31 mouse cellular contexts compared by ENCODE assay signal in the genomic region with DNA sequence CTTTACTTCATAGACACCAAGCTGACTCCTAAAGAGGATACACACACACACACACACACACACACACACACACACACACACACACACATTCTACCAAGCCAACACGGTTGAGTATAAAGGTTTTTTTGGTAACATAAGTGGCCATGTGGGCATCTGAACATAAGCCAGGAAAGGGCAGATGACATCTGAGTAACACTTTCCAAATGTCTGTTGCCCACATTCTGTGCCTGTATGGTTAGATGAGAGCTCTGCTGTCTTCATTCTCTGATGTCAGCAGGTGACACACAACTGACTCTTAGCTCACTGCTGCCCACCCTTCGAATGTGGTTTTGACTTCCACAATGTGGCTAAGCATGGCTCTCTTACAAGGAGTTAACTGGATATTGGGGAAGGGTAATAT. TPM values are rescaled to one million over a fixed set of nuclear protein-coding genes. Genes with fewer than 3 reads are reported as not detected.
DNase-seq lines count a peak whose midpoint lies in the region; ATAC-seq and TF ChIP-seq lines count a peak whose summit lies in the region.
"Had no signal": no experiment of that assay in that cellular context is flagged by ENCODE, and none has a peak within 500 bp of the region (broad histone marks: within the 10 kb centered on the region; RNA-seq: fewer than 3 reads in every experiment).

No protein-coding gene starts in this region.

- ATAC-seq in monocyte, adult 5-6 weeks (replicated peaks; ENCODE audit: insufficient number of reproducible peaks, low FRiP score, low TSS enrichment, poor library complexity, severe bottlenecking): no peak
- ATAC-seq in activated CD4-positive, CD25-positive, alpha-beta regulatory T cell, adult 4 months: no peak
- ATAC-seq: forebrain, embryonic 13.5 days; intestine, embryonic 15.5 days; Patski had no signal

- no peak for TF ChIP-seq CTCF in cerebellum, adult 2 months (IDR thresholded peaks at IDR 0.05; ENCODE audit: borderline replicate concordance, insufficient read depth, low read depth, low read length)

- H3K27ac ChIP-seq in cerebellum, adult 2 months (ENCODE audit: insufficient read depth, low read length): no peak overlapping the region
- H3K27ac ChIP-seq: forebrain, embryonic 13.5 days; heart, embryonic 10.5 days; hindbrain, embryonic 15.5 days; intestine, embryonic 15.5 days; limb, embryonic 15.5 days; liver, embryonic 15.5 days; midbrain, embryonic 12.5 days; neural tube, embryonic 12.5 days; stomach, postnatal 0 days had no signal

- intact Hi-C loops in left cerebral cortex, postnatal 4 days (cut with DNase I): no loop called here
- intact Hi-C loops in left cerebral cortex, postnatal 36 days (cut with DNase I): no loop called here

- WGBS in cerebellum, adult 2 months: 3% methylated on average over 2 of the region's 2 CpGs

- H3K27me3 ChIP-seq in cerebellum, adult 2 months (ENCODE audit: control insufficient read depth, insufficient read depth, low read length): no peaks in the 10 kb centered on the region
- H3K27me3 ChIP-seq: forebrain, embryonic 13.5 days; hindbrain, embryonic 15.5 days; intestine, embryonic 15.5 days; limb, embryonic 15.5 days; liver, embryonic 15.5 days; midbrain, embryonic 12.5 days; neural tube, embryonic 12.5 days; Patski had no signal

- TF ChIP-seq POLR2A in cerebellum, adult 2 months (IDR thresholded peaks at IDR 0.05; ENCODE audit: borderline replicate concordance, insufficient read depth, low read length): no peak

- DNase-seq in left cerebral cortex, postnatal 4 days: peak; percentile 49
- no peak for DNase-seq in left cerebral cortex, postnatal 36 days (ENCODE audit: low spot score in 2 of 2)
- peak; percentile 47 for DNase-seq in MN1 (ENCODE audit: low spot score)
- DNase-seq in cerebellum, adult 2 months: peak; percentile 44 to 83
- DNase-seq in cerebellum, postnatal 25 days: peak; percentile 53 to 73
- DNase-seq in adrenal gland, adult 18-20 months (ENCODE audit: low spot score in 2 of 2): no peak
- DNase-seq: adrenal gland, postnatal 10 days; embryo, embryonic 11 days; gastrocnemius, postnatal 36 days; heart, postnatal 4 days; kidney, postnatal 4 days; right cerebral cortex, postnatal 14 days had no signal

- peaks cover 11% of the 10 kb centered on the region for H3K4me1 ChIP-seq in cerebellum, adult 2 months (ENCODE audit: control insufficient read depth, insufficient read depth, low read length)
- H3K4me1 ChIP-seq: forebrain, embryonic 13.5 days; hindbrain, embryonic 15.5 days; intestine, embryonic 15.5 days had no signal

- no peak overlapping the region for H3K4me3 ChIP-seq in cerebellum, adult 2 months (replicated peaks; ENCODE audit: insufficient read depth, low read depth, low read length)
- H3K4me3 ChIP-seq: forebrain, embryonic 13.5 days; heart, embryonic 10.5 days; hindbrain, embryonic 15.5 days; intestine, embryonic 15.5 days; limb, embryonic 15.5 days; liver, embryonic 15.5 days; midbrain, embryonic 12.5 days; neural tube, embryonic 12.5 days had no signal

RNA-seq across cellular contexts. Expression of a gene that starts 13.3 kb away (rescaled TPM):
- 100 to 1,000 TPM; 775 to 782 TPM for total RNA-seq in left cerebral cortex, postnatal 4 days (2021)
- total RNA-seq in left cerebral cortex, postnatal 36 days (2021): 100 to 1,000 TPM; 500 to 588 TPM
- polyA plus RNA-seq in cerebellum, adult 2 months (2012; rRNA removed): 575 and 649 TPM in 2 replicates
- total RNA-seq in monocyte, adult 5-6 weeks (2017): 508 to 670 TPM (median 625 TPM) in 3 replicates
- polyA plus RNA-seq in activated CD4-positive, CD25-positive, alpha-beta regulatory T cell, adult 4 months (2017; shearing (Covaris generic)): 1,000 to 10,000 TPM; 2,620 to 2,910 TPM
- total RNA-seq in adrenal gland, adult 18-20 months (2021): 100 to 1,000 TPM; 932 to 993 TPM

RNA-seq across cellular contexts. Expression of a gene that starts 24.0 kb away (rescaled TPM):
- total RNA-seq in left cerebral cortex, postnatal 4 days (2021): not detected
- total RNA-seq in left cerebral cortex, postnatal 36 days (2021): not detected
- polyA plus RNA-seq in cerebellum, adult 2 months (2012; rRNA removed): not detected in 2 replicates
- not detected in 3 replicates for total RNA-seq in monocyte, adult 5-6 weeks (2017)
- not detected for polyA plus RNA-seq in activated CD4-positive, CD25-positive, alpha-beta regulatory T cell, adult 4 months (2017; shearing (Covaris generic))
- total RNA-seq in adrenal gland, adult 18-20 months (2021): not detected
- total RNA-seq: adrenal gland, postnatal 10 days; gastrocnemius, adult 18-20 months; gastrocnemius, postnatal 36 days; heart, postnatal 4 days; left cerebral cortex, postnatal 14 days had no signal
- polyA plus RNA-seq: embryonic facial prominence, embryonic 14.5 days; forebrain, embryonic 13.5 days; heart, embryonic 10.5 days; heart, embryonic 16.5 days; hindbrain, embryonic 15.5 days; intestine, embryonic 15.5 days; limb, embryonic 15.5 days; liver, embryonic 15.5 days; lung, embryonic 16.5 days; midbrain, embryonic 12.5 days; neural tube, embryonic 12.5 days; Patski; stomach, postnatal 0 days; thymus, postnatal 0 days; urinary bladder, adult 2 months had no signal

Comparison
In these comparisons a context has a peak if more than half of its experiments do, and no peak if none do; other contexts are left out.
1. DNase-seq: peak in left cerebral cortex, postnatal 4 days (single experiment), MN1 (single experiment), cerebellum, adult 2 months (2 of 2) and cerebellum, postnatal 25 days (2 of 2); none in left cerebral cortex, postnatal 36 days (0 of 2) and adrenal gland, adult 18-20 months (0 of 2).